ENCODE assay signal across 9 mouse cellular contexts in the genomic region with DNA sequence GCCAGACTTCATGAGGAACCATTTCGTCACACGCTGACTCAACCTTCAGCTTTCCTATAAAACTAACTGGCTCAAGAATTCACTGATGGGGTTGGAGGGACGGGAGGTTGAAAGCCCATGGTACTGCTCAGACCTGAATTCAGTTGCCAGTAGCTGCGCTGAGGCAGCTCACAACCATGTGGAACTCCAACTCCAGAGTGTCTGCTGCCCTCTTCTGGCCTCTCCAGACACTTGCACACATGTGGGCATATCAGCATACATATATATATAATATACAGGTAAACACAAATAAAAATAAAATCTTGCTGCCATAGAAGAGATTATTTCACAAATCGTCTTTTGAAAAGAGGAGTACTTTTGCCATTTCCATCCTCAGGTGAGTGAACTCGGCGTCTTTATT. TPM values are rescaled to one million over a fixed set of nuclear protein-coding genes. Genes with fewer than 3 reads are reported as not detected.
DNase-seq lines count a peak whose midpoint lies in the region; ATAC-seq and TF ChIP-seq lines count a peak whose summit lies in the region.
"Had no signal": no experiment of that assay in that cellular context is flagged by ENCODE, and none has a peak within 500 bp of the region (broad histone marks: within the 10 kb centered on the region; RNA-seq: fewer than 3 reads in every experiment).

No protein-coding gene starts in this region.

- in situ Hi-C loops in Patski (cut with MboI; ENCODE audit: low pct_unique_long_range_greater_than_20kb) = loop anchor here (5.0 to 10.0 kb wide), 3 partner anchors 52 to 127 kb away; partner anchors contain the start of genes Arhgap27 and Plekhm1

- TF ChIP-seq CTCF in Patski (IDR thresholded peaks at IDR 0.05) = peak; percentile 87

- H3K4me1 ChIP-seq in kidney, embryonic 16.5 days (ENCODE audit: insufficient read depth, low read length) = no peaks in the 10 kb centered on the region
- H3K4me1 ChIP-seq: megakaryocyte, embryonic 14.5 days had no signal

- no peaks in the 10 kb centered on the region for H3K9me3 ChIP-seq in kidney, embryonic 16.5 days (ENCODE audit: low read length)

- no peak overlapping the region for H3K4me3 ChIP-seq in kidney, embryonic 16.5 days (ENCODE audit: low read length)
- H3K4me3 ChIP-seq: megakaryocyte, embryonic 14.5 days had no signal

- no peak overlapping the region for H3K9ac ChIP-seq in kidney, embryonic 16.5 days (replicated peaks; ENCODE audit: low read length)

- WGBS in kidney, embryonic 16.5 days = 67% methylated on average over 7 of the region's 7 CpGs

- CTCF ChIA-PET in Patski (lab: Charles Lee) = interaction anchor here (0.7 to 1.8 kb wide), 9 partner anchors 22 to 296 kb away, joined by 3 to 6 read pairs (median 3); partner anchors contain the start of gene Plekhm1

- no peaks in the 10 kb centered on the region for H3K36me3 ChIP-seq in kidney, embryonic 16.5 days (ENCODE audit: insufficient read depth, low read length)

- POLR2A ChIA-PET in Patski (lab: Charles Lee) = no interaction called here

- DNase-seq in kidney, adult 11 months = peak; percentile 6
- no peak for DNase-seq in Patski (ENCODE audit: low read depth, low spot score)
- peak; percentile 35 for DNase-seq in retina, embryonic 14.5 days (ENCODE audit: low spot score)
- DNase-seq in gastrocnemius, postnatal 10 days = no peak
- DNase-seq in gastrocnemius, adult 8-10 months (ENCODE audit: low spot score in 2 of 2) = no peak

- H3K27ac ChIP-seq in kidney, embryonic 16.5 days (ENCODE audit: low read length) = no peak overlapping the region

- no peak for ATAC-seq in kidney, embryonic 16.5 days (ENCODE audit: low FRiP score, low TSS enrichment)
- no peak for ATAC-seq in Patski
- ATAC-seq in granulocyte monocyte progenitor cell, adult 5-6 weeks (replicated peaks; ENCODE audit: poor library complexity, severe bottlenecking) = peak; percentile 76
- no peak for ATAC-seq in inflammation-experienced regulatory T-cells, adult 6 months

- no peak overlapping the region for H3K4me2 ChIP-seq in kidney, embryonic 16.5 days (replicated peaks; ENCODE audit: low read depth, low read length)

- H3K27me3 ChIP-seq in kidney, embryonic 16.5 days (ENCODE audit: insufficient read depth, low read length) = no peaks in the 10 kb centered on the region
- peaks cover 31% of the 10 kb centered on the region for H3K27me3 ChIP-seq in Patski

RNA-seq across cellular contexts. Expression of gene Lrrc37a, which starts 40.0 kb away (rescaled TPM):
- not detected in 2 replicates for polyA plus RNA-seq in kidney, embryonic 16.5 days (2015; fragmentation: Nextera tagmentation; extraction: Ambion mirVana)
- not detected for polyA plus RNA-seq in Patski (2021)
- not detected in 2 replicates for total RNA-seq in granulocyte monocyte progenitor cell, adult 5-6 weeks (2014; fragmentation: Nextera tagmentation)
- total RNA-seq in granulocyte monocyte progenitor cell, adult 5-6 weeks (2017) = not detected in 2 replicates
- total RNA-seq in gastrocnemius, postnatal 10 days (2021) = not detected
- not detected for total RNA-seq in gastrocnemius, adult 8-10 months (2022)
- not detected for polyA plus RNA-seq in inflammation-experienced regulatory T-cells, adult 6 months (2017; shearing (Covaris generic))

RNA-seq across cellular contexts. Expression of gene Plekhm1, which starts 52.0 kb away (rescaled TPM):
- polyA plus RNA-seq in kidney, embryonic 16.5 days (2015; fragmentation: Nextera tagmentation; extraction: Ambion mirVana) = 9.2 and 10.3 TPM in 2 replicates
- polyA plus RNA-seq in Patski (2021) = 33.5 TPM
- total RNA-seq in granulocyte monocyte progenitor cell, adult 5-6 weeks (2014; fragmentation: Nextera tagmentation) = 8.6 and 13.2 TPM in 2 replicates
- total RNA-seq in granulocyte monocyte progenitor cell, adult 5-6 weeks (2017) = 3.9 and 4.8 TPM in 2 replicates
- 10 to 100 TPM in 1 of 2 experiments, 1 to 10 TPM in 1; 8.2 to 10.3 TPM for total RNA-seq in gastrocnemius, postnatal 10 days (2021)
- total RNA-seq in gastrocnemius, adult 8-10 months (2022) = 10 to 100 TPM; 14.1 to 16.4 (median 15.1) TPM
- polyA plus RNA-seq in inflammation-experienced regulatory T-cells, adult 6 months (2017; shearing (Covaris generic)) = 10 to 100 TPM in 2 of 3 experiments, 1 to 10 TPM in 1; 9.0 to 11.9 (median 10.0) TPM

Comparison
In these comparisons a context has a peak if more than half of its experiments do, and no peak if none do; other contexts are left out.
1. DNase-seq: peak in kidney, adult 11 months (single experiment) and retina, embryonic 14.5 days (single experiment); none in Patski (single experiment), gastrocnemius, postnatal 10 days (single experiment) and gastrocnemius, adult 8-10 months (0 of 2).